Mouse (Mus musculus) liver, postnatal 0 days (tissue): ENCODE results near the gene Rapgef4. TPM values are rescaled to one million over a fixed set of nuclear protein-coding genes. Genes with fewer than 3 reads are reported as not detected.

ENCODE experiments used
- ATAC-seq: fragments of 200-750 bp; cut with Nextera tagmentation; 2 replicates; pipeline ENCODE4 v1.8.0; 2017; ENCODE audit warnings: mild to moderate bottlenecking, moderate library complexity
- DNase-seq: peaks from one replicate; pipeline ENCODE4 v3.0.0-alpha.2; 2016
- H3K27ac ChIP-seq: fragments of 300-500 bp; sonication (generic); 2 replicates; pipeline ENCODE4 v1.5.1; 2014; ENCODE audit warnings: antibody characterized with exemption, moderate library complexity, mild to moderate bottlenecking, low read depth
- H3K27me3 ChIP-seq: fragments of 300-500 bp; sonication (generic); 2 replicates; pipeline ENCODE4 v1.6.1; 2014; ENCODE audit warnings: low read length, control low read depth, mixed read lengths; ENCODE audit not compliant: insufficient read depth
- H3K36me3 ChIP-seq: fragments of 300-500 bp; sonication (generic); replicated peaks from 2 replicates; pipeline ENCODE4 v1.6.1; 2014; ENCODE audit warnings: mild to moderate bottlenecking, control low read depth, low read length, moderate library complexity, mixed read lengths; ENCODE audit not compliant: insufficient read depth
- H3K4me1 ChIP-seq: fragments of 300-500 bp; sonication (generic); 2 replicates; pipeline ENCODE4 v1.6.1; 2014; ENCODE audit warnings: antibody characterized with exemption, mild to moderate bottlenecking, control low read depth; ENCODE audit not compliant: insufficient read depth
- H3K4me2 ChIP-seq: fragments of 300-500 bp; sonication (generic); 2 replicates; pipeline ENCODE4 v1.6.1; 2014; ENCODE audit warnings: low read depth, mild to moderate bottlenecking, low read length, moderate library complexity, mixed read lengths
- H3K4me3 ChIP-seq: fragments of 300-500 bp; sonication (generic); 2 replicates; pipeline ENCODE4 v1.5.1; 2014; ENCODE audit warnings: low read depth, low read length
- H3K9ac ChIP-seq: fragments of 300-500 bp; sonication (generic); replicated peaks from 2 replicates; pipeline ENCODE4 v1.6.1; 2014; ENCODE audit warnings: mild to moderate bottlenecking, moderate library complexity
- H3K9me3 ChIP-seq: fragments of 300-500 bp; sonication (generic); 2 replicates; pipeline ENCODE4 v1.6.1; 2016; ENCODE audit warnings: mild to moderate bottlenecking, control low read depth, low read length, mixed read lengths
- CTCF ChIP-seq: sonication (generic); IDR thresholded peaks from 2 replicates; pipeline ENCODE4 v1.5.1; 2016; ENCODE audit warnings: antibody characterized with exemption, low read depth
- EP300 ChIP-seq: IDR thresholded peaks from 2 replicates; pipeline ENCODE4 v1.6.1; 2016; ENCODE audit warnings: antibody characterized with exemption, low read depth, mild to moderate bottlenecking
- WGBS: fragments of 180-500 bp; shearing (Covaris S2); extraction: QIAGEN DNeasy Blood & Tissue Kit; methylation state at CpG from one replicate; pipeline ENCODE4 v1.1.7; 2014; ENCODE audit not compliant: insufficient replicate concordance; 5-methylcytosine and 5-hydroxymethylcytosine counted together
- polyA plus RNA-seq: library from polyadenylated mRNA; unstranded; fragments of >200 nt; fragmentation: Nextera tagmentation; extraction: Ambion mirVana; gene quantifications from 2 replicates; pipeline ENCODE4 v1.2.1, GENCODE M21; 2015

Rapgef4 gene
- polyA plus RNA-seq, 1 experiment from 2014 or later, result 30.2 TPM

- WGBS, result 56% methylated on average over 6 of the region's 6 CpGs
- no peak for DNase-seq
- no peak overlapping the region for H3K9ac ChIP-seq
- H3K4me2 ChIP-seq, result no peak overlapping the region
- H3K4me1 ChIP-seq, result peaks cover 23% of the 10 kb centered on the region
- no peaks in the 10 kb centered on the region for H3K36me3 ChIP-seq
- no peaks in the 10 kb centered on the region for H3K27me3 ChIP-seq
- H3K27ac ChIP-seq, result peak overlapping the region; percentile 76
- no peaks in the 10 kb centered on the region for H3K9me3 ChIP-seq
- no peak for TF ChIP-seq EP300
- no peak for TF ChIP-seq CTCF
- H3K4me3 ChIP-seq, result no peak overlapping the region
- ATAC-seq, result no peak
Observed at GRCm38 (mm10) chr2:72177214-72178023, 196.4 kb downstream of the Rapgef4 start.

GRCm38 (mm10) chr2:72178025-72178424 lies 197.0 kb downstream of the Rapgef4 start:
- Histone ChIP-seq H3K9ac (no peak overlapping the region), H3K36me3 (no peaks in the 10 kb centered on the region), H3K27me3 (no peaks in the 10 kb centered on the region), H3K4me1 (peaks cover 21% of the 10 kb centered on the region), H3K4me2 (no peak overlapping the region), H3K9me3 (no peaks in the 10 kb centered on the region), H3K4me3 (no peak overlapping the region), H3K27ac (no peak overlapping the region)
- WGBS, result 59% methylated on average over 4 of the region's 4 CpGs
- TF ChIP-seq EP300 (no peak), CTCF (no peak)
- ATAC-seq, result no peak
- no peak for DNase-seq

- Histone ChIP-seq H3K4me3 (no peak overlapping the region), H3K4me1 (peaks cover 21% of the 10 kb centered on the region), H3K27me3 (no peaks in the 10 kb centered on the region), H3K9ac (no peak overlapping the region), H3K4me2 (no peak overlapping the region), H3K36me3 (no peaks in the 10 kb centered on the region), H3K9me3 (no peaks in the 10 kb centered on the region), H3K27ac (no peak overlapping the region; the same call in 1 of the 2 replicates)
- TF ChIP-seq CTCF, result no peak
- TF ChIP-seq EP300, result no peak
- DNase-seq (no peak), ATAC-seq (no peak)
- WGBS, result 86% methylated on average over 11 of the region's 11 CpGs
Observed at GRCm38 (mm10) chr2:72178515-72178914, 197.5 kb downstream of the Rapgef4 start.

GRCm38 (mm10) chr2:72179600-72180301 lies 198.7 kb downstream of the Rapgef4 start:
- no peaks in the 10 kb centered on the region for H3K27me3 ChIP-seq
- no peaks in the 10 kb centered on the region for H3K9me3 ChIP-seq
- no peaks in the 10 kb centered on the region for H3K36me3 ChIP-seq
- H3K4me2 ChIP-seq, result peak overlapping the region; percentile 67
- H3K27ac ChIP-seq, result peak overlapping the region; percentile 96
- peak; percentile 73 for DNase-seq
- H3K4me1 ChIP-seq, result peaks cover 21% of the 10 kb centered on the region
- 71% methylated on average over 15 of the region's 15 CpGs for WGBS
- H3K4me3 ChIP-seq, result peak overlapping the region; percentile 42
- TF ChIP-seq CTCF (no peak), EP300 (peak; percentile 75; the same call in 1 of the 2 replicates)
- H3K9ac ChIP-seq, result peak overlapping the region; percentile 61
- ATAC-seq, result peak; percentile 97

- H3K27ac ChIP-seq, result peak overlapping the region; percentile 96
- TF ChIP-seq CTCF, result no peak
- no peak for TF ChIP-seq EP300
- peak overlapping the region; percentile 67 for H3K4me2 ChIP-seq
- H3K36me3 ChIP-seq, result no peaks in the 10 kb centered on the region
- H3K9me3 ChIP-seq, result no peaks in the 10 kb centered on the region
- H3K9ac ChIP-seq, result peak overlapping the region; percentile 61
- H3K4me3 ChIP-seq, result peak overlapping the region; percentile 42; the same call in 1 of the 2 replicates
- WGBS, result 69% methylated on average over 2 of the region's 2 CpGs
- ATAC-seq, result no peak
- DNase-seq, result no peak
- peaks cover 15% of the 10 kb centered on the region for H3K4me1 ChIP-seq
- H3K27me3 ChIP-seq, result no peaks in the 10 kb centered on the region
Observed at GRCm38 (mm10) chr2:72181443-72181842, 200.4 kb downstream of the Rapgef4 start.

- ATAC-seq, result no peak
- Histone ChIP-seq H3K27me3 (no peaks in the 10 kb centered on the region), H3K4me3 (0 out of 2 replicates have a peak overlapping the region, but pooled peaks have one; percentile 4), H3K9ac (no peak overlapping the region), H3K27ac (no peak overlapping the region), H3K36me3 (no peaks in the 10 kb centered on the region), H3K4me1 (0 out of 2 replicates have a peak, but pooled peaks cover 2% of the 10 kb centered on the region), H3K9me3 (no peaks in the 10 kb centered on the region), H3K4me2 (peak overlapping the region; percentile 67)
- WGBS, result 68% methylated on average over 3 of the region's 3 CpGs
- no peak for DNase-seq
- TF ChIP-seq EP300 (no peak), CTCF (no peak)
Observed at GRCm38 (mm10) chr2:72183751-72184150, 202.7 kb downstream of the Rapgef4 start.
